Mouse (Mus musculus) mouse embryonic stem cell (cell line): ENCODE results near the gene Majin.

Experiments used
- in situ Hi-C, 2 experiments: fragments of 300-500 bp; cut with MboI; formaldehyde crosslinking; loops; 1 replicate in 1 of 2; 3 replicates in 1 of 2; pipeline ENCODE4 v1.14.3; 2019 to 2020; ENCODE audit warnings: low sequenced_read_pairs in 2 of 2, low pct_unique_long_range_greater_than_20kb in 1 of 2, mixed read lengths in 1 of 2; ENCODE audit not compliant: unreplicated experiment in 1 of 2

Majin gene

GRCm38 (mm10) chr19:6218606-6219005 is 34.4 kb downstream of the Majin start:
- in situ Hi-C loops = no loop called here

DNA sequence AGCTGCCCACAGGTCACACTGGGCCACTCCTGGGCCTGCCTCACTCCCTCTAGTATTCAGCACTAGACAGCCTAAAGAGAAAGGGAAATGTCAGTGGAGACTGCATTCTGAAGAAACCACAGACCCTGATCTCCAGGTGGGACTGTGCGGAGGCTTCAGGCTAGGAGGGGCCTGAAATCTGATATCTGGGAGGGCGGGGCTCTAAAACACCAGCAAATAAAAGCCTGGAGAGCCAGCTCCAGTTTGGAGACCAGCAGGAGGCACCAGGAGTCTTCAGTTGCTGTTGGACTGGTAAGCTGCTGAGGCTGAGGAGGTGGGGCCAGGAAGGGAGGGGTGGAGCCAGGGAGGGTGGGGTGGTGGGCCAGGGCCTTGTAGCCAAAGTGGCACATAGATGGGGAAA is 41.9 kb downstream of the Majin start, which contains the start of gene Gpha2:
Gene Gpha2, plus strand, starts transcription at position 246 of the 400 bp plus-strand sequence.
- in situ Hi-C loops = no loop called here

- in situ Hi-C loops = no loop called here
Measured at GRCm38 (mm10) chr19:6226763-6227162, 42.6 kb downstream of the Majin start.

GRCm38 (mm10) chr19:6227864-6228263 is 43.7 kb downstream of the Majin start:
- in situ Hi-C loops = no loop called here

DNA sequence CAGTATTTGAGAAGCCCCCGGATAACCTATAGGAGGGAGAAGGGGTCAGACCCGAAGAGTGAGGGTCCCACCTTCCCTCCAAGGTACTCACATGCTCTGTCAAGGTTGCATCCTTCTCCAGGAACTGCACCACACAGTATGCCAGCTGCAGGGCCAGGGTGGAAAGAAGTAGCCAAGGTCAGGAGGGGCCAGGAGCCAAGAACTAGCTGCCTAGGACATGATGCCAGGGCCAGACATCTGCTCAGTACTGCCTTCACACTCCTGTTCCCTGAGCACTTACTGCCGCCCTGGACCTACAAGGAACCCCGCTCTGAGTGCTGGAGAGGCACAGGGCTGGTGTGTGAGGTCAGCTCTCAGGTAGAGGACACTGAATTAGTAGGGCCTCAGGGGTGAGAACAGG is 46.2 kb downstream of the Majin start:
- in situ Hi-C loops = no loop called here

DNA sequence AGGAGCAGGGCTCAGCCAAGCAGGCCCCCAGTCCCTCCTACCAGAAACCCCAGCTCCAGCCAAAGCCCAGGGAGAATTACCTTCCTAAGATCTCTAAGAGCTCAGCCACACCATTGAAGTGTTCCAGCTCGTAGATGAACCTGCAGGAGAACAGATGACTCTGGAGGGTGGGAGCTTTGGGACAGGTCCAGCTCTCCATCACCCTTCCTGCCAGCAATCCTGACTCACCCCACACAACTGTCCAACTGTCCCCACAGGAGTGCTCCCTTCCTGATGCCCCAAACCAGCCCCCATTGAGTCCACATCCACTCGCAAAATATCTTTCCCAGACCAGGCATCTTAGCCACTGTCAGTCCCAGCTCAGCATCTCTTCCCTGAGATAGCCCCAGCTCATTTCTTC is 46.8 kb downstream of the Majin start:
- in situ Hi-C loops = no loop called here

- in situ Hi-C loops = no loop called here
Measured at GRCm38 (mm10) chr19:6233647-6234046, 49.5 kb downstream of the Majin start.

DNA sequence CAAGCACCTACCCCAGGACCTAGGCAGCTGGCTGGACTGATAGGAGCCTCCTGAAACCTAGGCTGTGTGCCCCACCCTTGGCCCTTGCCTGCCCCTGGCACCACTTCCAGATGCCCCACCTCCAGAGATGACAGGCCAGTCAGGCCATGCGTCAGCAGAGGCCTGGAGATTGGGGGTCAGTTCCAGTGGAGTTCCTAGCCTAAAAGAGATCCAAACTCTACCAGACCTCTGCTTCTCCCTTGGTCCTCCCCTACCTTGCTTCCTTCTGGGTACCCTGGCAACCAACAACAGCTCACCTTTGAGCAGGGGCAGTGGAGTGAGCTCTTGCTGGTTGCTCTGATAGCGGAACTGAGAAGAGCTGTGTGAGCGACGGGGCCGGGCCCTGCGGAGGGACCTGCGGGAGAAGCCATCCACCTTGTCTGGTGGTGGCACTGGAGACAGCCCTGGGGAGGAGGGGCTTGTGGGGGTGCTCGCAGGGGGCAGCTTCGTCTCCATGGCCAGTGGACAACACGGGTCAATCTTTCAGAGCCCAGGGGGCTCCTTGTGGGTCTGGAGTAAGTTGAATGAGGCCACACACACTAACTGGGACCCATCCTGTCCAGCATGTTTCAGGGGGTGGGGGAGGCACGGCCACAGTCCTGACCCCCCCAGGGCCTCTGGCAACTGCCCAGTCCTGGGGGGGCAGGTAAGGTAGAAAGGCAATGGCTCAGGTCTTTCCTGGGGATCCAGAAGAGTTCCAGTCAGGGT is 50.3 kb downstream of the Majin start:
- in situ Hi-C loops = no loop called here

GRCm38 (mm10) chr19:6235084-6236052 is 51.2 kb downstream of the Majin start, which contains the start of gene Ppp2r5b:
TSS of gene Ppp2r5b (minus strand) at chr19:6235872.
- in situ Hi-C loops = no loop called here

GRCm38 (mm10) chr19:6236053-6236441 is 51.9 kb downstream of the Majin start:
- in situ Hi-C loops = no loop called here

- in situ Hi-C loops = no loop called here
Measured at GRCm38 (mm10) chr19:6236842-6237241, 52.7 kb downstream of the Majin start.

GRCm38 (mm10) chr19:6238740-6239139 is 54.6 kb downstream of the Majin start:
- in situ Hi-C loops = no loop called here

DNA sequence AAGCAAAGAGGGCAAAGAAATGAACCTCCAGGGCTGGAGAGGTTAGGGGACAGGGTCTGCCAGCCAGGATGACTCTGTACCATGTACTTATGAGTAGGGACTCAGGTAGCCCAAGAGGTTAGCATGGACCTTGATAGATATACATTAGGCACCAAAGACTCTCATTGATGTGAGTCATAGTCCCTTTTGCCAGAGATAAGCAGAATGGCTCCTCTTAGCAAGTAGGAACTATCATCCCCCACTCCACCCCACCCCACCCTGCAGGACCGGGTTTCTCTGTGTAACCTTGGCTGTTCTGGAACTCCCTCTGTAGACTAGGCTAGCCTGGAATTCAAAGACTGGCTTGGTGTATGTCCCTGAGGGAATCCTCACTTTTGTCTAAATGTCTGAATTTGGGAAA is 55.9 kb downstream of the Majin start:
- in situ Hi-C loops = no loop called here

GRCm38 (mm10) chr19:6240725-6241124 is 56.5 kb downstream of the Majin start:
- in situ Hi-C loops = no loop called here

DNA sequence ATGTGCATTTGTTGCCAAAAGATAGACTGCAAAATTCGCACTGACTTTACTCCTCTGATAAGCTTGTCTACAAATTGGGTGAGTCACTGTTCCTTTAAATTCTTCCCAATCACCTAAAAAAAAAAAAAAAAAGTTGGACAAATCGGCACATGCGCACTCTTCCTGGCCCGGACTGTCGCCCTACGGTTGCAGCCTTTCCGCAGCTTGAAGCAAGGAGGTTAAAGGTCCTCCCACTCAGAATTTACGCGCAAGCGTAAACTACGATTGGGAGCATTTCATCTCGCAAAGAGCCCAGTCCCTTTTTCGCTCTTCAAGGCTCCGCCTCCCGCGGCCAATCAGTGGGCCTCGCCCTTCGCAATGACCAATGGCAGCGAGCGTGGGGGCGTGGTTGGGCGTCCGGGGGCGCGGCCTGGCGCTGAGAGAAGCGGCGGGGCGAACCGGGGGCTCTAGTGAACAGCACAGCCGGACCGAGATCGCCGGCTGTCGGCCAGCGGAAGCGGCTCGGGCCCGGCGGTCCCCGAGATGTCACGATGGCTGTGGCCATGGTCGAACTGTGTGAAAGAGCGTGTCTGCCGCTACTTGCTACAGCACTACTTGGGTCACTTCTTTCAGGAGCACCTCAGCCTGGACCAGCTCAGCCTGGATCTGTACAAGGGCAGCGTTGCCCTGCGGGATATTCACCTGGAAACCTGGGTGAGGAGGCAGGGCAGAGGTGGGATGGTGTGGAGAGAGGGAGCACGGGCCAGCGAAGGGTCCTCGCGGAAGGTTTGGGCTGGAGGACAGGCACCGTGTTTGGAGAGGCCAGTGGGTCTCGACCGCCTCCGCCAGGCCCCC is 57.3 kb downstream of the Majin start, which contains the start of gene Atg2a:
Gene Atg2a, plus strand, starts transcription at position 395 of the 834 bp plus-strand sequence.
- in situ Hi-C loops = no loop called here

- in situ Hi-C loops = no loop called here
Measured at GRCm38 (mm10) chr19:6242281-6242680, 58.1 kb downstream of the Majin start.

GRCm38 (mm10) chr19:6243226-6243625 is 59.0 kb downstream of the Majin start:
- in situ Hi-C loops = no loop called here

- in situ Hi-C loops = no loop called here
Measured at GRCm38 (mm10) chr19:6245806-6246205, 61.6 kb downstream of the Majin start.
